Mouse (Mus musculus): ENCODE data around the gene Anapc5. TPM values are rescaled to one million over a fixed set of nuclear protein-coding genes. Genes with fewer than 3 reads are reported as not detected.

The Anapc5 gene
- polyA plus RNA-seq, 1 experiment from 2014 or later, result 489 TPM

GRCm38 (mm10) chr5:122779277-122779834 lies 41.8 kb downstream of the Anapc5 start, which contains the start of gene Camkk2:
Gene Camkk2 (minus strand): TSS chr5:122779409.
- Histone ChIP-seq H3K36me3 (replicated peaks; ENCODE audit: control insufficient read depth, insufficient read depth, low read depth, low read length) (no peaks in the 10 kb centered on the region), H3K9ac (replicated peaks; ENCODE audit: low read length) (peak within 1 kb of the TSS; percentile 85), H3K9me3 (replicated peaks; ENCODE audit: control insufficient read depth, low read length) (no peaks in the 10 kb centered on the region), H3K4me1 (ENCODE audit: control insufficient read depth, insufficient read depth, low read length) (no peaks in the 10 kb centered on the region), H3K4me3 (ENCODE audit: low read depth, low read length) (peak within 1 kb of the TSS; percentile 90), H3K27me3 (ENCODE audit: control insufficient read depth, insufficient read depth, low read length) (no peaks in the 10 kb centered on the region), H3K4me2 (ENCODE audit: low read depth, low read length) (peak within 1 kb of the TSS; percentile 90), H3K27ac (replicated peaks; ENCODE audit: low read depth, low read length) (peak within 1 kb of the TSS; percentile 41; the same call in 1 of the 2 replicates)
- ATAC-seq (replicated peaks; ENCODE audit: insufficient number of reproducible peaks, low FRiP score, low TSS enrichment, low read depth) (peak; percentile 70), DNase-seq (ENCODE audit: low spot score) (peak; percentile 91)
- WGBS, result under 1% methylated on average over 49 of the region's 63 CpGs

DNA sequence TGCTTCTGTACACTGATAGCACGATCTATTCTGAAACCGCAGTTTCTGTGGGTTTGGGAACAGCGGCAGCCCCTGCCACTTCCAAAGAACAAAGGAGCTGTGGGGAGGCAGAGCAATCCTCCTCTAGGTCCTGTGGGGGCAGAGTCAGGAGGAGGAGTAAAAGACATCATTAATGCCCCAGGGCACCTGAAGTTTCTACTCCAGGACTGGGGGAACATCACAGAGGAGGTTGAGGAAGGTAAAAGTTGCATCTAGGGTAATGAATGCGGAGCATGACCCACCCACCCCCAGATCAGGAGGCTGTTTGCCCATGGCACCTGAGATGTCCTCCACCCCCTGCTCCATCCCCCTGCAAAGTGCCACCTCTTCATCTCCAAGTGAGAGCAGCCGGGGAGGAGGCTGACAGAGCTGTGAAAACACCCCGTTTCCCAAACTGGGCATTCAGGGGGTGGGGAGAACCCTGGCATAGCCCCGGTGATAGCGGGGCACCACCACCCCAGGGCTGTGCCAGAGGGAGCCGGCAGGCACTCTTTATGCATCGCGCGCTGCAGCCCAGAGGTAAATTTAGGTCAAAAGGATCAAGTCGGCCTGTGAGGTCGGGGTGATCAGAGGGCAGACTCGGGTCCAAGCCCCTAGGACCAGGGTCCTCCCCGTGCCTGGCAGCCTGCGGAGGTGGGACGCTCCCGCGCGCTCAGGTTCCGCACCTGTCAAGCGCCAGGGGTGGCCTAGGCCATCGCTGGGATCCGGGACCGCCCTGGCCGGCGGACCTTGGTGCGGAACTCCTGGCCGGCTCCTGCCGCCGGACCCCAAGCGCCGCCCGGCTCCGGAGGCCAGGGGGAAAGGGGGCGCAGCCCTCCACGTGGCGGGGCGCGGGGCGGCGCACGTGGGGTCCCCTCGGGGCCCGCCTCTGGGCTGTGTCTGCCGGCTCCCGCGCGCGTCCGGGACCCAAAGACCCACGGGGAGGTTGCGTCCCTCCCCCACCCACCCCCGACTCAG lies 42.6 kb downstream of the Anapc5 start:
- Histone ChIP-seq H3K4me1 (ENCODE audit: control insufficient read depth, insufficient read depth, low read length) (no peaks in the 10 kb centered on the region), H3K4me3 (ENCODE audit: low read depth, low read length) (peak overlapping the region; percentile 90), H3K9me3 (replicated peaks; ENCODE audit: control insufficient read depth, low read length) (no peaks in the 10 kb centered on the region), H3K36me3 (replicated peaks; ENCODE audit: control insufficient read depth, insufficient read depth, low read depth, low read length) (no peaks in the 10 kb centered on the region), H3K27me3 (ENCODE audit: control insufficient read depth, insufficient read depth, low read length) (no peaks in the 10 kb centered on the region), H3K27ac (replicated peaks; ENCODE audit: low read depth, low read length) (peak overlapping the region; percentile 41; the same call in 1 of the 2 replicates), H3K4me2 (ENCODE audit: low read depth, low read length) (peak overlapping the region; percentile 90), H3K9ac (replicated peaks; ENCODE audit: low read length) (peak overlapping the region; percentile 85)
- DNase-seq (ENCODE audit: low spot score) (peak; percentile 26), ATAC-seq (replicated peaks; ENCODE audit: insufficient number of reproducible peaks, low FRiP score, low TSS enrichment, low read depth) (peak; percentile 48)
- 2% methylated on average over 36 of the region's 55 CpGs for WGBS

- Histone ChIP-seq H3K4me3 (ENCODE audit: low read depth, low read length) (no peak overlapping the region), H3K9ac (replicated peaks; ENCODE audit: low read length) (no peak overlapping the region), H3K27ac (replicated peaks; ENCODE audit: low read depth, low read length) (no peak overlapping the region), H3K36me3 (replicated peaks; ENCODE audit: control insufficient read depth, insufficient read depth, low read depth, low read length) (no peaks in the 10 kb centered on the region), H3K4me1 (ENCODE audit: control insufficient read depth, insufficient read depth, low read length) (no peaks in the 10 kb centered on the region), H3K9me3 (replicated peaks; ENCODE audit: control insufficient read depth, low read length) (no peaks in the 10 kb centered on the region), H3K4me2 (ENCODE audit: low read depth, low read length) (no peak overlapping the region), H3K27me3 (ENCODE audit: control insufficient read depth, insufficient read depth, low read length) (no peaks in the 10 kb centered on the region)
- 55% methylated on average over 2 of the region's 2 CpGs for WGBS
- DNase-seq (ENCODE audit: low spot score) (no peak), ATAC-seq (replicated peaks; ENCODE audit: insufficient number of reproducible peaks, low FRiP score, low TSS enrichment, low read depth) (no peak)
Observed at GRCm38 (mm10) chr5:122777322-122777721, 43.8 kb downstream of the Anapc5 start.

- no peaks in the 10 kb centered on the region for H3K9me3 ChIP-seq (replicated peaks; ENCODE audit: control insufficient read depth, low read length)
- H3K4me2 ChIP-seq (ENCODE audit: low read depth, low read length), result no peak overlapping the region
- no peak overlapping the region for H3K4me3 ChIP-seq (ENCODE audit: low read depth, low read length)
- H3K9ac ChIP-seq (replicated peaks; ENCODE audit: low read length), result no peak overlapping the region
- no peak overlapping the region for H3K27ac ChIP-seq (replicated peaks; ENCODE audit: low read depth, low read length)
- no peaks in the 10 kb centered on the region for H3K4me1 ChIP-seq (ENCODE audit: control insufficient read depth, insufficient read depth, low read length)
- WGBS, result 86% methylated on average over 14 of the region's 14 CpGs
- ATAC-seq (replicated peaks; ENCODE audit: insufficient number of reproducible peaks, low FRiP score, low TSS enrichment, low read depth), result no peak
- H3K36me3 ChIP-seq (replicated peaks; ENCODE audit: control insufficient read depth, insufficient read depth, low read depth, low read length), result no peaks in the 10 kb centered on the region
- H3K27me3 ChIP-seq (ENCODE audit: control insufficient read depth, insufficient read depth, low read length), result no peaks in the 10 kb centered on the region
- DNase-seq (ENCODE audit: low spot score), result no peak
Observed at GRCm38 (mm10) chr5:122775646-122776286, 45.4 kb downstream of the Anapc5 start.

GRCm38 (mm10) chr5:122774743-122775611 lies 46.2 kb downstream of the Anapc5 start:
- Histone ChIP-seq H3K27me3 (ENCODE audit: control insufficient read depth, insufficient read depth, low read length) (no peaks in the 10 kb centered on the region), H3K27ac (replicated peaks; ENCODE audit: low read depth, low read length) (no peak overlapping the region), H3K4me2 (ENCODE audit: low read depth, low read length) (no peak overlapping the region; the same call in 1 of the 2 replicates), H3K36me3 (replicated peaks; ENCODE audit: control insufficient read depth, insufficient read depth, low read depth, low read length) (no peaks in the 10 kb centered on the region), H3K4me1 (ENCODE audit: control insufficient read depth, insufficient read depth, low read length) (no peaks in the 10 kb centered on the region), H3K9me3 (replicated peaks; ENCODE audit: control insufficient read depth, low read length) (no peaks in the 10 kb centered on the region), H3K9ac (replicated peaks; ENCODE audit: low read length) (no peak overlapping the region), H3K4me3 (ENCODE audit: low read depth, low read length) (no peak overlapping the region)
- ATAC-seq (replicated peaks; ENCODE audit: insufficient number of reproducible peaks, low FRiP score, low TSS enrichment, low read depth) (no peak), DNase-seq (ENCODE audit: low spot score) (no peak)
- 81% methylated on average over 28 of the region's 28 CpGs for WGBS

DNA sequence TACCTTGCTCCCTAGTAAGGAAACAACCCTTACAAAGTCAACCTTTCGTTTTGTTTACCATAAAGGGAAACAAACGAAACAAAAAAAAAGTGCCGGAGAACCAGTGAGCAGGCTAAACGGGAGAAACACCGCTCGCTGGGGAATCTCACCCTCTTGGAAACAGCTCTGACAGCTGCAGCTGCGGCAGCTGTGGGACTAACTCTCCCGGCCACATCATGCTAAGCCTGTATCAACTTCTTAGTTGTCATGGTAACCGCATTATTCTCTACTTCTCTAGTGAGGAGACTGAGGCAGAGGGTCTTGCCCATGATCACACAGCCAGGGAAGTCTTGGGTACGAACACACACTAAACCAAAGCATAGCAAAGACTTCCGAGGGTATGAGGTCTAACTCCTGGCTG lies 47.4 kb downstream of the Anapc5 start:
- H3K4me3 ChIP-seq (ENCODE audit: low read depth, low read length), result no peak overlapping the region
- H3K36me3 ChIP-seq (replicated peaks; ENCODE audit: control insufficient read depth, insufficient read depth, low read depth, low read length), result no peaks in the 10 kb centered on the region
- 89% methylated on average over 11 of the region's 11 CpGs for WGBS
- no peak overlapping the region for H3K27ac ChIP-seq (replicated peaks; ENCODE audit: low read depth, low read length)
- H3K9me3 ChIP-seq (replicated peaks; ENCODE audit: control insufficient read depth, low read length), result no peaks in the 10 kb centered on the region
- ATAC-seq (replicated peaks; ENCODE audit: insufficient number of reproducible peaks, low FRiP score, low TSS enrichment, low read depth), result no peak
- H3K4me2 ChIP-seq (ENCODE audit: low read depth, low read length), result no peak overlapping the region
- no peak for DNase-seq (ENCODE audit: low spot score)
- H3K27me3 ChIP-seq (ENCODE audit: control insufficient read depth, insufficient read depth, low read length), result no peaks in the 10 kb centered on the region
- no peak overlapping the region for H3K9ac ChIP-seq (replicated peaks; ENCODE audit: low read length)
- no peaks in the 10 kb centered on the region for H3K4me1 ChIP-seq (ENCODE audit: control insufficient read depth, insufficient read depth, low read length)

DNA sequence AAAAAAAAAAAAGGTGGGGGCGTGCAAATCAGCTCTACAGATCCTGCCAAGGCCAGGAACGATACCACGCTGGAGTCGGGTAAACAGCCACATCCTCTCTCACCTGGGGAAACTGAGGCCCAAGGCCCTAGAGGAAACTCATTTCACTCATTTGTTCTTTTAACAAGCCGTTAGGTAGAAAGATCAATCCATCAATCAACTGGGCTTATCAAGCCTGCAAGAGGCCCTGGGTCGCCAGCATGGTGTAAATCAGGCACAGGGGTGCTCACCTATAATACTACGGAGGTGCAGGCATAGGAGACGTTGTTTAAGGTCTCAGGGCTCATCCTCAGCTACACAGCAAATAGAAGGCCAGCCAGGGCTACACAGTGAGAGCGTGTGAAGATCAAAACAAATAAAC lies 49.7 kb downstream of the Anapc5 start:
- H3K4me2 ChIP-seq (ENCODE audit: low read depth, low read length), result no peak overlapping the region
- H3K4me1 ChIP-seq (ENCODE audit: control insufficient read depth, insufficient read depth, low read length), result no peaks in the 10 kb centered on the region
- 91% methylated on average over 9 of the region's 9 CpGs for WGBS
- H3K4me3 ChIP-seq (ENCODE audit: low read depth, low read length), result no peak overlapping the region
- H3K27ac ChIP-seq (replicated peaks; ENCODE audit: low read depth, low read length), result no peak overlapping the region
- no peaks in the 10 kb centered on the region for H3K36me3 ChIP-seq (replicated peaks; ENCODE audit: control insufficient read depth, insufficient read depth, low read depth, low read length)
- no peak overlapping the region for H3K9ac ChIP-seq (replicated peaks; ENCODE audit: low read length)
- ATAC-seq (replicated peaks; ENCODE audit: insufficient number of reproducible peaks, low FRiP score, low TSS enrichment, low read depth) (no peak), DNase-seq (ENCODE audit: low spot score) (no peak)
- no peaks in the 10 kb centered on the region for H3K27me3 ChIP-seq (ENCODE audit: control insufficient read depth, insufficient read depth, low read length)
- H3K9me3 ChIP-seq (replicated peaks; ENCODE audit: control insufficient read depth, low read length), result no peaks in the 10 kb centered on the region

Measured in embryonic facial prominence, embryonic 11.5 days (tissue).